Mouse (Mus musculus) frontal cortex, postnatal 25 days (tissue): ENCODE measurements around the gene Gm2012.
"Not testable (repeated sequence)": the region's sequence is repeated elsewhere in the genome, so short reads cannot be mapped to it uniquely, and the experiment has no call there.

Experiments
- DNase-seq, 2 experiments: peaks; one replicate each; pipeline ENCODE4 v3.0.0; 2022; ENCODE audit warnings: low spot score in 2 of 2

Gm2012 gene

DNA sequence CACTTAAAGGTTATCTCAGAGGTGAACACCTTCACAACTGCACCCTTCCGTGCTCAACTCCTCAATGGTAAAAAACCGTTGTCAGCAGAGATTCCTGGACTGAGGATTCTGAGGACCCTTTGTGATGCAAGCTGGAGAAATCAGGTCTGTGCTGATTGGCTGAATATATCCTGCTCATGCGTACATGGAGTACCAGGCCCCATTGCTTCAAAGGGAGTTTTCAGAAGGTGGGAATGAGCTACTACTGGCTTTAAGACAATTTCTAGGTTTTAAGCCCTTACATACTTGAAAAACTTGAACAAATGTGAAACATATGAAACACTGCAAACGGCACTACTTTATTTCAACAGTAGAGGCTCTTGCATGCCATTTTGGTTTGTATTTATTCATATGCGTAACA lies at the start of gene Gm2012:
Gm2012 (minus strand) TSS at position 101 of the 400 bp plus-strand sequence.
- not testable (repeated sequence) for DNase-seq

DNA sequence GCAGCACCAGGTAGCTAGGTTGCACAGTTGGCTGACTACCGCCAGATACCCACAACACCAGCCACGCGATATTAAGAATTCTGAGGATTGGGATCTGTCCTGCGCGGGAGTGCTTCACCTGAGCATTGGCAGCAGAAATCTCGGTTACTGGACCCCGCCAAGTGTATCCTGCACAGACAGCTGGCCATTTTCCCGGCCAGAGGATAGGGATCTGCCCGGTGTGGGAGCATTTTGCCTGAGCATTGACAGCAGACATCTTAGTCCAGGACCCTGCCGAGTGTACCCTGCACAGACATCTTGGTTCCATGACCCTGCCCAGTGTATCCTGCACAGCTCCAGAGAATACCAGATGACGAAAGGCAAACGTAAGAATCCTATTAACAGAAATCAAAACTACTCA lies 72.0 kb downstream of the Gm2012 start:
- DNase-seq, result not testable (repeated sequence)
